Mouse (Mus musculus) CD4-positive, CD25-positive, alpha-beta regulatory T cell, adult 2 months (primary cell): ENCODE results near the gene Supt4a.
A peak's percentile ranks its signal among the peaks of the same experiment; 100 is the strongest.

Experiments used
- DNase-seq: peaks from one replicate; pipeline ENCODE4 v3.0.0-alpha.2; 2012; ENCODE audit warnings: low read depth, low spot score

Gene Supt4a

GRCm38 (mm10) chr11:87751031-87751430 is 13.7 kb downstream of the Supt4a start:
- peak; percentile 61 for DNase-seq

- peak; percentile 88 for DNase-seq
Measured at GRCm38 (mm10) chr11:87751491-87751966, 14.2 kb downstream of the Supt4a start.

- DNase-seq, result no peak
Measured at GRCm38 (mm10) chr11:87752307-87752706, 15.0 kb downstream of the Supt4a start.

GRCm38 (mm10) chr11:87753255-87753654 is 15.9 kb downstream of the Supt4a start:
- DNase-seq, result no peak

- DNase-seq, result peak; percentile 51
Measured at GRCm38 (mm10) chr11:87753891-87754501, 16.6 kb downstream of the Supt4a start.

GRCm38 (mm10) chr11:87754603-87755002 is 17.3 kb downstream of the Supt4a start:
- DNase-seq, result peak; percentile 89

- DNase-seq, result peak; percentile 98
Measured at GRCm38 (mm10) chr11:87755360-87756017, 18.1 kb downstream of the Supt4a start.

GRCm38 (mm10) chr11:87756251-87756820 is 19.0 kb downstream of the Supt4a start:
- DNase-seq, result peak; percentile 86

GRCm38 (mm10) chr11:87757001-87757954 is 19.9 kb downstream of the Supt4a start:
- peak; percentile 78 for DNase-seq

- DNase-seq, result peak; percentile 71
Measured at GRCm38 (mm10) chr11:87758161-87758911, 21.0 kb downstream of the Supt4a start.

- peak; percentile 76 for DNase-seq
Measured at GRCm38 (mm10) chr11:87758957-87759608, 21.7 kb downstream of the Supt4a start.

- DNase-seq, result peak; percentile 89
Measured at GRCm38 (mm10) chr11:87759609-87760005, 22.3 kb downstream of the Supt4a start.

GRCm38 (mm10) chr11:87760301-87761081 is 23.1 kb downstream of the Supt4a start, which contains the start of gene Tspoap1:
TSS of gene Tspoap1 (plus strand) at chr11:87760541.
- peak; percentile 70 for DNase-seq

- DNase-seq, result no peak
Measured at GRCm38 (mm10) chr11:87761181-87761721, 23.9 kb downstream of the Supt4a start.

GRCm38 (mm10) chr11:87761806-87762701 is 24.7 kb downstream of the Supt4a start:
- DNase-seq, result peak; percentile 44

- no peak for DNase-seq
Measured at GRCm38 (mm10) chr11:87762702-87763385, 25.5 kb downstream of the Supt4a start.

- peak; percentile 53 for DNase-seq
Measured at GRCm38 (mm10) chr11:87763511-87763987, 26.2 kb downstream of the Supt4a start.
